Mouse (Mus musculus): ENCODE data around the gene Ext2.

GRCm38 (mm10) chr2:93706407-93706806 lies 116.0 kb downstream of the Ext2 start:
- TF ChIP-seq CTCF (IDR thresholded peaks at IDR 0.05) (no peak), EP300 (IDR thresholded peaks at IDR 0.05; ENCODE audit: insufficient read depth, low read depth, low read length) (no peak), POLR2A (IDR thresholded peaks at IDR 0.05; ENCODE audit: insufficient read depth, low read depth, low read length) (no peak)

All from heart, adult 2 months (tissue).